Mouse (Mus musculus) thymus, adult 2 months (tissue): ENCODE results near the gene Tgfa. TPM values are rescaled to one million over a fixed set of nuclear protein-coding genes. Genes with fewer than 3 reads are reported as not detected.

ENCODE experiments used
- DNase-seq: peaks from one replicate; pipeline ENCODE4 v3.0.0; 2021
- H3K27ac ChIP-seq: fragments of 200-500 bp; 2 replicates; pipeline ENCODE4 v1.5.1; 2012; ENCODE audit warnings: low read length, control low read depth; ENCODE audit not compliant: control insufficient read depth, insufficient read depth
- H3K27me3 ChIP-seq: fragments of 200-500 bp; 2 replicates; pipeline ENCODE4 v1.6.1; 2012; ENCODE audit warnings: mild to moderate bottlenecking, low read length, moderate library complexity, mixed read lengths; ENCODE audit not compliant: control insufficient read depth, insufficient read depth
- H3K36me3 ChIP-seq: fragments of 200-500 bp; 2 replicates; pipeline ENCODE4 v1.6.1; 2012; ENCODE audit warnings: mild to moderate bottlenecking, low read length, moderate library complexity; ENCODE audit not compliant: control insufficient read depth, insufficient read depth
- H3K4me1 ChIP-seq: fragments of 200-500 bp; replicated peaks from 2 replicates; pipeline ENCODE4 v1.6.1; 2012; ENCODE audit warnings: low read length; ENCODE audit not compliant: control insufficient read depth, insufficient read depth
- H3K4me3 ChIP-seq: fragments of 200-500 bp; 2 replicates; pipeline ENCODE4 v1.5.1; 2012; ENCODE audit warnings: mild to moderate bottlenecking, low read length, control low read depth, moderate library complexity; ENCODE audit not compliant: control insufficient read depth, insufficient read depth
- CTCF ChIP-seq: fragments of 200-500 bp; IDR thresholded peaks from 2 replicates; pipeline ENCODE4 v1.5.1; 2012; ENCODE audit warnings: mild to moderate bottlenecking, control low read depth, low read length, moderate library complexity, borderline replicate concordance; ENCODE audit not compliant: control insufficient read depth, poor library complexity, insufficient read depth; ENCODE audit errors: extremely low read depth
- POLR2A ChIP-seq: fragments of 200-500 bp; IDR thresholded peaks from 2 replicates; pipeline ENCODE4 v1.6.1; 2012; ENCODE audit warnings: mild to moderate bottlenecking, low read length, control low read depth, moderate library complexity; ENCODE audit not compliant: control insufficient read depth, poor library complexity, insufficient read depth; ENCODE audit errors: extremely low read depth
- WGBS: fragments of 180-500 bp; shearing (Covaris S2); methylation state at CpG from one replicate; pipeline ENCODE4 v1.1.7; 2018; 5-methylcytosine and 5-hydroxymethylcytosine counted together
- polyA plus RNA-seq: library from polyadenylated mRNA; depleted of rRNA; stranded (reverse); fragments of >200 nt; gene quantifications from 2 replicates; pipeline ENCODE4 v1.2.3, GENCODE M21; 2012

Tgfa gene
- polyA plus RNA-seq, 1 experiment: 2.1 TPM

GRCm38 (mm10) chr6:86248562-86248961, 53.5 kb downstream of the Tgfa start:
- Histone ChIP-seq H3K36me3 (no peaks in the 10 kb centered on the region), H3K27me3 (no peaks in the 10 kb centered on the region), H3K4me1 (no peaks in the 10 kb centered on the region), H3K27ac (no peak overlapping the region), H3K4me3 (no peak overlapping the region)
- TF ChIP-seq POLR2A (no peak), CTCF (no peak)
- no peak for DNase-seq
- 85% methylated on average over 1 of the region's 1 CpGs for WGBS

GRCm38 (mm10) chr6:86249042-86249441, 54.0 kb downstream of the Tgfa start:
- 94% methylated on average over 16 of the region's 16 CpGs for WGBS
- no peak overlapping the region for H3K4me3 ChIP-seq
- TF ChIP-seq POLR2A (no peak), CTCF (no peak)
- no peaks in the 10 kb centered on the region for H3K27me3 ChIP-seq
- H3K27ac ChIP-seq: no peak overlapping the region
- DNase-seq: no peak
- no peaks in the 10 kb centered on the region for H3K36me3 ChIP-seq
- H3K4me1 ChIP-seq: no peaks in the 10 kb centered on the region

- Histone ChIP-seq H3K4me1 (no peaks in the 10 kb centered on the region), H3K36me3 (no peaks in the 10 kb centered on the region), H3K4me3 (no peak overlapping the region), H3K27me3 (no peaks in the 10 kb centered on the region), H3K27ac (no peak overlapping the region)
- WGBS: 90% methylated on average over 2 of the region's 2 CpGs
- no peak for DNase-seq
- no peak for TF ChIP-seq POLR2A
- TF ChIP-seq CTCF: no peak
Measured at GRCm38 (mm10) chr6:86250236-86250635, 55.2 kb downstream of the Tgfa start.

GRCm38 (mm10) chr6:86250830-86251229, 55.8 kb downstream of the Tgfa start:
- 92% methylated on average over 8 of the region's 8 CpGs for WGBS
- no peak overlapping the region for H3K27ac ChIP-seq
- H3K27me3 ChIP-seq: no peaks in the 10 kb centered on the region

GRCm38 (mm10) chr6:86252176-86253125, 57.4 kb downstream of the Tgfa start:
- no peak for DNase-seq
- Histone ChIP-seq H3K27ac (no peak overlapping the region), H3K4me1 (no peaks in the 10 kb centered on the region), H3K4me3 (no peak overlapping the region), H3K36me3 (no peaks in the 10 kb centered on the region), H3K27me3 (no peaks in the 10 kb centered on the region)
- no peak for TF ChIP-seq CTCF
- TF ChIP-seq POLR2A: no peak
- WGBS: 80% methylated on average over 10 of the region's 10 CpGs

More at GRCm38 (mm10) chr6:86250830-86251229, 55.8 kb downstream of the Tgfa start:
- no peak for TF ChIP-seq CTCF
- no peak for TF ChIP-seq POLR2A
- H3K4me3 ChIP-seq: no peak overlapping the region
- H3K36me3 ChIP-seq: no peaks in the 10 kb centered on the region
- no peaks in the 10 kb centered on the region for H3K4me1 ChIP-seq
- DNase-seq: no peak

- H3K36me3 ChIP-seq: no peaks in the 10 kb centered on the region
- 92% methylated on average over 9 of the region's 9 CpGs for WGBS
- no peaks in the 10 kb centered on the region for H3K27me3 ChIP-seq
- DNase-seq: no peak
- no peak for TF ChIP-seq POLR2A
- no peak for TF ChIP-seq CTCF
- no peak overlapping the region for H3K4me3 ChIP-seq
- no peaks in the 10 kb centered on the region for H3K4me1 ChIP-seq
- H3K27ac ChIP-seq: no peak overlapping the region
Measured at GRCm38 (mm10) chr6:86255899-86256298, 60.9 kb downstream of the Tgfa start.
